Mouse (Mus musculus): ENCODE data around the gene Enpp1.

Enpp1 gene

GRCm38 (mm10) chr10:24711480-24712366 lies at the start of gene Enpp1:
Enpp1 (minus strand) TSS chr10:24712159.
- DNase-seq (ENCODE audit: low read depth): no peak

- DNase-seq (ENCODE audit: low read depth): peak; percentile 14
Measured at GRCm38 (mm10) chr10:24758326-24758915, 46.5 kb upstream of the Enpp1 start.

- no peak for DNase-seq (ENCODE audit: low read depth)
Measured at GRCm38 (mm10) chr10:24754874-24755540, 43.0 kb upstream of the Enpp1 start.

GRCm38 (mm10) chr10:24754251-24754835 lies 42.4 kb upstream of the Enpp1 start:
- DNase-seq (ENCODE audit: low read depth): no peak

- no peak for DNase-seq (ENCODE audit: low read depth)
Measured at GRCm38 (mm10) chr10:24753536-24754250, 41.7 kb upstream of the Enpp1 start.

- no peak for DNase-seq (ENCODE audit: low read depth)
Measured at GRCm38 (mm10) chr10:24742950-24743487, 31.1 kb upstream of the Enpp1 start.

GRCm38 (mm10) chr10:24741229-24742198 lies 29.6 kb upstream of the Enpp1 start:
- DNase-seq (ENCODE audit: low read depth): no peak

GRCm38 (mm10) chr10:24739171-24739570 lies 27.2 kb upstream of the Enpp1 start:
- no peak for DNase-seq (ENCODE audit: low read depth)

- no peak for DNase-seq (ENCODE audit: low read depth)
Measured at GRCm38 (mm10) chr10:24738456-24738855, 26.5 kb upstream of the Enpp1 start.

GRCm38 (mm10) chr10:24735027-24735777 lies 23.2 kb upstream of the Enpp1 start:
- DNase-seq (ENCODE audit: low read depth): no peak

- DNase-seq (ENCODE audit: low read depth): no peak
Measured at GRCm38 (mm10) chr10:24727478-24727877, 15.5 kb upstream of the Enpp1 start.

GRCm38 (mm10) chr10:24725197-24725596 lies 13.2 kb upstream of the Enpp1 start:
- DNase-seq (ENCODE audit: low read depth): no peak

- DNase-seq (ENCODE audit: low read depth): no peak
Measured at GRCm38 (mm10) chr10:24721841-24722240, 9.9 kb upstream of the Enpp1 start.

GRCm38 (mm10) chr10:24719383-24719782 lies 7.4 kb upstream of the Enpp1 start:
- DNase-seq (ENCODE audit: low read depth): no peak

- no peak for DNase-seq (ENCODE audit: low read depth)
Measured at GRCm38 (mm10) chr10:24718720-24719119, 6.8 kb upstream of the Enpp1 start.

- DNase-seq (ENCODE audit: low read depth): no peak
Measured at GRCm38 (mm10) chr10:24718058-24718457, 6.1 kb upstream of the Enpp1 start.

GRCm38 (mm10) chr10:24716232-24716631 lies 4.3 kb upstream of the Enpp1 start:
- no peak for DNase-seq (ENCODE audit: low read depth)

GRCm38 (mm10) chr10:24712901-24713300 lies 942 bp upstream of the Enpp1 start:
- no peak for DNase-seq (ENCODE audit: low read depth)

GRCm38 (mm10) chr10:24712367-24712761 lies 405 bp upstream of the Enpp1 start:
- no peak for DNase-seq (ENCODE audit: low read depth)

GRCm38 (mm10) chr10:24711071-24711470 lies 888 bp downstream of the Enpp1 start:
- no peak for DNase-seq (ENCODE audit: low read depth)

All from c-Kit-positive CD71-negative TER-119-negative erythroid progenitor cells, embryonic 14.5 days (primary cell).